Mouse (Mus musculus) hematopoietic stem cell, adult 5-6 weeks (primary cell): Measurements from ENCODE around the gene Kif1b. TPM values are rescaled to one million over a fixed set of nuclear protein-coding genes. Genes with fewer than 3 reads are reported as not detected.
A peak's percentile ranks its signal among the peaks of the same experiment; 100 is the strongest.

Experiments
- ATAC-seq, 2 experiments: fragments of 125-278 bp in 1 of 2; replicated peaks in 1 of 2; 2 replicates each; pipeline ENCODE4 v1.8.0; 2016 to 2017; ENCODE audit warnings: inconsistent platforms in 2 of 2, mild to moderate bottlenecking in 2 of 2, moderate number of reproducible peaks in 2 of 2, low read depth in 1 of 2, moderate TSS enrichment in 1 of 2; ENCODE audit not compliant: low FRiP score in 2 of 2, poor library complexity in 2 of 2, severe bottlenecking in 2 of 2, insufficient read depth in 1 of 2, low TSS enrichment in 1 of 2
- total RNA-seq: library from RNA; stranded (forward); fragments of 172-1452, 232-1000 nt; gene quantifications from 2 replicates; pipeline ENCODE4 v1.2.3, GENCODE M21; 2017

The Kif1b gene
- total RNA-seq, 1 experiment from 2014 or later: 12.0 TPM

DNA sequence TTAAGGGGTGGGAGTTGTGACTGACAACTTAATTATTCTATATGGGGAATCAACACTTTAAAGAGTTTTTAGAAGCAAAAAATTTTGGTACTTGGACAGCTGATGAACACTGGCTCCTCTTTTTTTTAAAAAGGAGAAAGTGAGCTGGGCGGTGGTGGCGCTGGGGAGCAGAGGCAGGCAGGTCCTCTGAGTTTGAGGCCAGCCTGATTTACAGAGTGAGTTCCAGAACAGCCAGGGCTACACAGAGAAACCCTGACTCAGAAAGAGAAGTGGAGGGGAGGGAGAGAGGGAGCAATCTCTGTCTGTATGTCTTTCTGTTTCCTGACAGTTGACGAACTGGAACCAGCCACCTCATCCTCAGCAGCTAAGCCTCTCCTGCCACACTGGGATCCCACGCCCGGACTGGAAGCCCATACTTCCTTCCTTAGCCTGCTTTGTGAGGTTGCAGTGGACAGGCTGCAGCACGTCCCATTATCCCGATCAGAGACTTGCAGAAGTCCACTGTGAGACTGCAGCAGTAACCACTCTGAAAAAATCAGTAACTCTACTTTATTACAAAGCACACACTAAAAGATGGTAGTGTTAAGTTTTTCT lies 17.2 kb downstream of the Kif1b start:
- no peak for ATAC-seq

GRCm38 (mm10) chr4:149286287-149287137 lies 21.0 kb downstream of the Kif1b start:
- ATAC-seq: no peak

DNA sequence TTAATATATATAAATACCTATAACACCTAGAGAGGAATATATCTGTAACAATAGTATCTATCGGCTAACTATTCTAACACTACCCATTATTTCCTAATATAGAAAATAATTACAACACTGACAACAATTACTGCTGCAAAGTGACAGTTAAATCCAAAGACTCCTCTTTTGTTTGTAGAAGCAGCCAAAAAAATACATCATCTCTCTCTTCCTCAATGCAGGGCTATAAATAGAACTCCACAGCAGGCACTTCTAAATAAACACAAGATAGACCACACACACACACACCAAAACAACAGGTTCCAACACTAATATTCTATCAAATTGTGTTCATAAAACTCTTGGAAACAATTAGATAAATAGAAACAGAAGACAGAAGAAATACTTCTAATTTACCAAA lies 21.8 kb downstream of the Kif1b start:
- no peak for ATAC-seq

- no peak for ATAC-seq
These were observed 24.5 kb downstream of the Kif1b start for GRCm38 (mm10) chr4:149283018-149283417.

DNA sequence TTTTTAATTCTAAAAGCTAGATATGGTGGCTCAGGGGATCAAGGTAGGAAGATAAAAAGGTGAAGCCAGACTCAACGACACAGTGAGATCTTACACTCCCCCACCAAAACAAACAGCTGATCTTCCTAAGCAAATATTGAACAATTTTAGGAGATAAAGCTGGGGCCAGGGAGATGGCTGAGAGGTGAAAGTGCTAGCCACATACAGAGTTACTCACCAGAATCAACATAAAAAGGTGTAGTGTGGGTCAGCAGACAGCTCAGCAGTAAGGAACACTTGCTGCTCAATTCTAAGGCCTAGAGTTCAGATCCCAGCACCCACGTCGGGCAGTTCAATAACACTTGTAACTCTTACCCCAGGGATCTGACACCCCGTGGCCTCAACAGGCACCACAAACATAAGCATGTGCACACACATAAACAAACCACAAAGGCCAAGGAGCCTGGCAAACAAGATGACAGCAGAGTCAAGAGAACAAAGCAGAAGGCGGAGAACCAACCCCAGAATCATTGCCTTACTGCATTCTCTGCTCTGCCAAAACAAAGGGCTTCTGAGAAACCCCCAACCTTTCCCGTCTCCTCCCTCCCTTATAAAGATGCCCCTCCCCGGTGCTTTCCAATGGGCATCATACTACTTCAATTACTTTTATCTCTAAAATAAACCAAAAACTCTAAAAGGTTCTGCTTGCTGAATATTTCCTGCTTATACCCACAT lies 25.3 kb downstream of the Kif1b start:
- no peak for ATAC-seq

DNA sequence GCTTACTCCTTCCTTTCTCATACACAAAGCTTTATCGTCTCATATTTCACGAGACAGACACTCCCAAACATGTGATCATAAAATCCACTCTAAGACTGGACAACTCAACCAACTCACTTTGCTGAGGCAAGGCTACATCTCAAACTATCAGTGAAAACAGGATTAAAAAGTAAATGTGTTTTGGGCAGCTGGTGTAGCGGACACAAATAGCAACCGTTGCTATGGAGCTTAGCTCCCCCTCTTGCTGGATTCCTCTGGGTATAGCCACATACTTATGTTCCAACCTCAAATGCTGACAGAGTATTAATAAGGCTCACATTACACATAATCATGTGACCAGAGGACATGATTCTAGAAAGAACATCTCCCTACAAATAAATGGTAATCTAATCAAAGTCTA lies 29.9 kb downstream of the Kif1b start:
- peak; percentile 36 to 56; a peak in 3 of 4 replicates for ATAC-seq

- no peak for ATAC-seq
These were observed 34.4 kb downstream of the Kif1b start for GRCm38 (mm10) chr4:149273128-149273527.

DNA sequence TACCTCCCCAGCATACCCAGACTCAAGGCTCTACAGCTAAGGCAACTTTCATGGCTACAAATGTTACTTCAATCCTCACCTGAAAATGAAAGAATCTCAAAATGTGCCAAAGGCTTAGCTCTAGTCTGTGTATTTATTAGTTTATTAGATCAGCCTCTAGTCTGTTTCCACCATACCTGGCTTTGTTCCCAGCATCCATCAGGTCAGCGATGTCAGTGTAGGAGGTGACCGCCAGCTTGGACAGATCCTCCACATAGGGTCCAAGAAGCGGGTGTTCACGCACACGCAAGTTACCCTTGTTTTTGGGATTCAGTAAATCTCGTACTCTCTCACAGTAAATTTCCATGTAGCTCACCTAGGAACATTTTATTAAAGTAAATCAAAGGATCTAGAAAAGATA lies 37.0 kb downstream of the Kif1b start:
- no peak for ATAC-seq

- no peak for ATAC-seq
These were observed 38.5 kb downstream of the Kif1b start for GRCm38 (mm10) chr4:149269026-149269425.

- ATAC-seq: no peak
These were observed 42.6 kb downstream of the Kif1b start for GRCm38 (mm10) chr4:149264895-149265294.

DNA sequence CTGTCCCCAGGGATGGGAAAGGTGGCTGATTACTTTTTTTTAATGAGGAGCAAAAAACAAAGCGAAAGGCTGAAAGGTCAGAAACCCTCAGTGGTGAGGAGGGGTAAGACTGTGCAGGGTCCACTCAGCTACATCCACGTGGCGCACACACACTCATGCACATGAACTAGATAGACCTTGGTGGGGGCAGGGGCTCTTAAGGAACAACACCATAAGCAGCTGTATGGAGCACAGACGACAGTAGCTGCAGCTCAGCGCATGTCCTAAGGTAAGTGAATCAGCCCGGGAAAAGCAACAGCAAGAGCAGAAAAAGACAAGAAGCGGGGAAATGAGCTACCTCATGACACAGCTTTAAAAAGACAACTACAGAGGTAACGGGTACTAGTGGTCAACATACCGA lies 44.3 kb downstream of the Kif1b start:
- ATAC-seq: no peak

GRCm38 (mm10) chr4:149261466-149261865 lies 46.0 kb downstream of the Kif1b start:
- no peak for ATAC-seq

GRCm38 (mm10) chr4:149260911-149261310 lies 46.6 kb downstream of the Kif1b start:
- no peak for ATAC-seq

DNA sequence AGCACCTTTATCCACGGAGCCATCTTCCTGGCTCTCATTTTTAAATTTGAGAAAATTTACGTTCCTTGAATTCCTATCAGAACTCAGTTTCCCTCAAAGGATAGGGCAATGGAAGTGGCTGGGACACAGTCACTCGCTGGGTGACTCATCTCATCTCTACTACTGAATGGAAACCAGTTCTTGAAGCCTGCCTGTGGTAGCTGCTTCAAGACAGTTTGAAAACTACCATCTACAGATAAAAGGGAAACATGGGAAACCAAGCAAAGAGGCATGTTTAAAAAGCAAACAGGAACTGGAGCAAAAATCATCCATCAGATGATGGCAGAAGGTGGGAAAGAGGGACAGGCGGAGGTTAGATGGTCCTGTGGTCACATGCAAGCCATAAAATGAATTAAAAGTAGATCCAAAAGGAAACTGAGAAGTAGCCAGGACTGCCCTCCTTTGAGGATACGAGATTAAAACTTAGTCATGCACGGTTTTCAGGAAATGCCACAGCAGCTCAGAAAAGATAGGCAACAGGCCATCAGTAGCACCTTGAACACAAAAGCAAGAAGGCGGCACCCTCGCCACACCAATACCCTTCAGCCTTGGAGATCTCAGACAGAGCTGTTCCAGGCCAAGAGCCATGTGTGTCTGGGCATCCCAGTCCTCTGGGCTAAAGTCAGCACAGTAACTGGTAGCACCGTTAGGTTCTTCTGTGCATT lies 48.0 kb downstream of the Kif1b start:
- ATAC-seq: no peak

- no peak for ATAC-seq
These were observed 48.6 kb downstream of the Kif1b start for GRCm38 (mm10) chr4:149258926-149259325.

GRCm38 (mm10) chr4:149256511-149257300 lies 50.8 kb downstream of the Kif1b start:
- no peak for ATAC-seq
